Mouse (Mus musculus) midbrain, postnatal 0 days (tissue): ENCODE measurements at regions not wholly inside any gene's neighbourhood (a gene's known extent, or its start where the extent isn't known, plus 50 kb on each side); places are given as distances from the start of the nearest gene placed in this dataset.

Experiments
- ATAC-seq: fragments of 200-750 bp; cut with Nextera tagmentation; 2 replicates; pipeline ENCODE4 v1.8.0; 2017; ENCODE audit warnings: moderate number of reproducible peaks, mild to moderate bottlenecking, moderate TSS enrichment, moderate library complexity; ENCODE audit not compliant: low FRiP score
- DNase-seq: peaks from one replicate; pipeline ENCODE4 v3.0.0-alpha.2; 2015; ENCODE audit warnings: low spot score
- H3K27ac ChIP-seq: fragments of 300-500 bp; sonication (generic); 2 replicates; pipeline ENCODE4 v1.5.1; 2014; ENCODE audit warnings: low read depth, mild to moderate bottlenecking, low read length, mixed read lengths
- H3K27me3 ChIP-seq: fragments of 300-500 bp; sonication (generic); 2 replicates; pipeline ENCODE4 v1.6.1; 2014; ENCODE audit warnings: low read length, control low read depth, mixed read lengths; ENCODE audit not compliant: insufficient read depth
- H3K36me3 ChIP-seq: fragments of 300-500 bp; sonication (generic); 2 replicates; pipeline ENCODE4 v1.6.1; 2014; ENCODE audit warnings: low read length, control low read depth, mixed read lengths; ENCODE audit not compliant: insufficient read depth
- H3K4me1 ChIP-seq: fragments of 300-500 bp; sonication (generic); 2 replicates; pipeline ENCODE4 v1.6.1; 2014; ENCODE audit warnings: mild to moderate bottlenecking, control low read depth, antibody characterized with exemption, low read length, mixed read lengths; ENCODE audit not compliant: insufficient read depth
- H3K4me2 ChIP-seq: fragments of 300-500 bp; sonication (generic); 2 replicates; pipeline ENCODE4 v1.6.1; 2014; ENCODE audit warnings: low read depth, mild to moderate bottlenecking, low read length, mixed read lengths; ENCODE audit not compliant: poor library complexity, severe bottlenecking
- H3K4me3 ChIP-seq: fragments of 300-500 bp; sonication (generic); 2 replicates; pipeline ENCODE4 v1.5.1; 2014; ENCODE audit warnings: low read depth, mild to moderate bottlenecking, low read length, moderate library complexity
- H3K9ac ChIP-seq: fragments of 300-500 bp; sonication (generic); replicated peaks from 2 replicates; pipeline ENCODE4 v1.6.1; 2014; ENCODE audit warnings: mild to moderate bottlenecking, low read length, moderate library complexity, mixed read lengths; ENCODE audit not compliant: poor library complexity, severe bottlenecking
- H3K9me3 ChIP-seq: fragments of 300-500 bp; sonication (generic); 2 replicates; pipeline ENCODE4 v1.6.1; 2016; ENCODE audit warnings: low read length, control low read depth
- CTCF ChIP-seq: IDR thresholded peaks from 2 replicates; pipeline ENCODE4 v1.5.1; 2016; ENCODE audit warnings: antibody characterized with exemption, mild to moderate bottlenecking
- WGBS: fragments of 180-500 bp; shearing (Covaris S2); extraction: QIAGEN DNeasy Blood & Tissue Kit; methylation state at CpG from one replicate; pipeline ENCODE4 v1.1.7; 2014; 5-methylcytosine and 5-hydroxymethylcytosine counted together

- DNase-seq (no peak), ATAC-seq (no peak)
- TF ChIP-seq CTCF, result no peak
These were observed 196.0 kb upstream of the Elavl2 start for GRCm38 (mm10) chr4:91596619-91597018.

DNA sequence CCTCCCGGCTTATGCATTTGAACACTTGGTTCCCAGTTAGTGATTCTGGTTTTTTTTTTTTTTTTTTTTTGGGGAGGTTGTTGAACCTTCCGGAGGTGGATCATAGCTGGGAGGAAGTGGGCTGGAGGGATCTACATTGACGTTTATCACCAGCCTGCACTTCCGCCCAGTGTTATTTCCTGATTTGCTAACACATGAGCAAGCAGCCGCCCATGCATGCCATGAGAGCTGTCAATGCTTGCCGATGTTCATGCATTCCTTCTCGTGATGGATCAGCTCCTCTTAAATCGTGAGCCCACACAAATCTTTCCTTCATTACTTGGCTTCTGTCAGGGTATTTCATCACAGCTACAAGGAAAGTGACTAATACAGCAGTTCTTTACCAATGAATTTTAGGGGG, 195.2 kb upstream of the Elavl2 start:
- no peaks in the 10 kb centered on the region for H3K27me3 ChIP-seq
- WGBS, result 55% methylated on average over 8 of the region's 8 CpGs
- H3K9me3 ChIP-seq, result no peaks in the 10 kb centered on the region
- H3K9ac ChIP-seq, result no peak overlapping the region
- no peak for TF ChIP-seq CTCF
- no peaks in the 10 kb centered on the region for H3K36me3 ChIP-seq
- no peak overlapping the region for H3K27ac ChIP-seq
- H3K4me1 ChIP-seq, result no peaks in the 10 kb centered on the region
- DNase-seq (no peak), ATAC-seq (no peak)
- no peak overlapping the region for H3K4me3 ChIP-seq
- H3K4me2 ChIP-seq, result no peak overlapping the region

More at GRCm38 (mm10) chr4:91596619-91597018, 196.0 kb upstream of the Elavl2 start:
- Histone ChIP-seq H3K4me2 (no peak overlapping the region), H3K4me1 (no peaks in the 10 kb centered on the region), H3K9me3 (no peaks in the 10 kb centered on the region), H3K27me3 (no peaks in the 10 kb centered on the region), H3K27ac (no peak overlapping the region), H3K9ac (no peak overlapping the region), H3K4me3 (no peak overlapping the region), H3K36me3 (no peaks in the 10 kb centered on the region)
- WGBS, result 72% methylated on average over 6 of the region's 6 CpGs

GRCm38 (mm10) chr4:91589779-91590178, 189.2 kb upstream of the Elavl2 start:
- TF ChIP-seq CTCF, result no peak
- WGBS, result 78% methylated on average over 3 of the region's 3 CpGs
- no peak for ATAC-seq
- Histone ChIP-seq H3K36me3 (no peaks in the 10 kb centered on the region), H3K27me3 (no peaks in the 10 kb centered on the region), H3K27ac (no peak overlapping the region), H3K9ac (no peak overlapping the region), H3K4me1 (no peaks in the 10 kb centered on the region), H3K9me3 (no peaks in the 10 kb centered on the region), H3K4me3 (no peak overlapping the region), H3K4me2 (no peak overlapping the region)
- DNase-seq, result peak; percentile 22

DNA sequence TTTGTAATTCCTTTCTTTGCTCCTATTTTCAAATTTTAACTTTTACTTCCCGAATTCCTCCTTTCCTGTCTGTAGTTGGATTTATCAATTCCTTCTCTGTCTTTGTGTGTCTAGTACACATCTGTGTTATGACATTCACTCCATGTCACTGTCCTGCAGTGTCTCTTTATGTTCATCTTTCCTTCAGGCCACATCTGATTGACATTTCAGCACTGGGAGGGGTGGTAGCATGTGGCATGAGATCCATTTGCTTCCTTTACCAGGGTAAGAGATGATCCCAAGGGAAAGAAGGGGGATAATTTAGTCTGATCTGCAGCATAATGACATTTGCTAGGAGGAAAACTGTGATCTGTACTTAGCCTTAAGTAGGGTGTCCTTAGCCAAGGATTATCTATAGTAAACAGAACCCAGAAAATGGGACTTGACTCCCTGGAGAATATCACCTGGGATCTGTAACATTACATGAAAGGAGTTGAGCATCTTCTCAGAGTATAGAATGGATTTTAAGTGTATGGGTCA, 187.0 kb upstream of the Elavl2 start:
- Histone ChIP-seq H3K4me2 (no peak overlapping the region), H3K9me3 (no peaks in the 10 kb centered on the region), H3K36me3 (no peaks in the 10 kb centered on the region), H3K27me3 (no peaks in the 10 kb centered on the region), H3K4me3 (no peak overlapping the region), H3K4me1 (no peaks in the 10 kb centered on the region), H3K27ac (no peak overlapping the region), H3K9ac (no peak overlapping the region)
- TF ChIP-seq CTCF, result no peak
- no peak for ATAC-seq
- WGBS, result 82% methylated on average over 1 of the region's 1 CpGs
- no peak for DNase-seq

- Histone ChIP-seq H3K27ac (no peak overlapping the region), H3K9me3 (no peaks in the 10 kb centered on the region), H3K27me3 (no peaks in the 10 kb centered on the region), H3K36me3 (no peaks in the 10 kb centered on the region), H3K4me3 (no peak overlapping the region), H3K4me1 (no peaks in the 10 kb centered on the region), H3K9ac (no peak overlapping the region), H3K4me2 (no peak overlapping the region)
- 76% methylated on average over 1 of the region's 1 CpGs for WGBS
- ATAC-seq (no peak), DNase-seq (no peak)
- no peak for TF ChIP-seq CTCF
These were observed 182.4 kb upstream of the Elavl2 start for GRCm38 (mm10) chr4:91583035-91583434.

GRCm38 (mm10) chr4:91557452-91557851, 156.9 kb upstream of the Elavl2 start:
- H3K9me3 ChIP-seq, result no peaks in the 10 kb centered on the region
- no peak overlapping the region for H3K9ac ChIP-seq
- H3K27ac ChIP-seq, result no peak overlapping the region
- H3K4me1 ChIP-seq, result no peaks in the 10 kb centered on the region
- DNase-seq (peak; percentile 73), ATAC-seq (no peak)
- no peak overlapping the region for H3K4me3 ChIP-seq
- 35% methylated on average over 1 of the region's 1 CpGs for WGBS
- TF ChIP-seq CTCF, result no peak
- no peaks in the 10 kb centered on the region for H3K27me3 ChIP-seq
- H3K36me3 ChIP-seq, result no peaks in the 10 kb centered on the region
- no peak overlapping the region for H3K4me2 ChIP-seq
